Mouse (Mus musculus): ENCODE measurements at regions not wholly inside any gene's neighbourhood (a gene's known extent, or its start where the extent isn't known, plus 50 kb on each side); places are given as distances from the start of the nearest gene placed in this dataset.

DNA sequence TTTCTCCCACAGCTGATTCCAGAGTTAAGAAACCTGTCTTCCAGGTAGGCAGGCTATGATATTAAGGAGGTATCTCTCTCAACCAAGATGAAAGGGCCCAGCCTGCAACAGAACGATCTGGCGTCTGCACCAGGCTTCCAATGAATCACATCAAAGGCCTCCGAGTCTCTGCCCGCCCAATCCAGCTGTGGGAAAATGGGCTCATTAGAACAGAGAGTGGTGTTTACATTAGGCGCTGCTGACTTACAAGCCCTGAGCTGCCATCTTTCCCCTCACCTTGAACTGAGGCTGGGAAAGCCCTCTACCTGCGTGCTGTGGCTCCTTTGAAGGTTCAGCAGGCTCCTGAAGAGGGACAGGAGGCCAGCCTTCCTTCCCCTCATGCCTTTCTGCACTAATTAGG lies 97.5 kb upstream of the 4930535I16Rik start:
- Histone ChIP-seq H3K27me3 (ENCODE audit: insufficient read depth, low read length) (no peaks in the 10 kb centered on the region), H3K4me1 (ENCODE audit: insufficient read depth) (no peaks in the 10 kb centered on the region), H3K4me3 (ENCODE audit: low read depth, low read length) (no peak overlapping the region), H3K9me3 (ENCODE audit: low read length) (no peaks in the 10 kb centered on the region), H3K36me3 (replicated peaks; ENCODE audit: insufficient read depth, low read length) (no peaks in the 10 kb centered on the region), H3K27ac (ENCODE audit: low read depth) (no peak overlapping the region), H3K9ac (replicated peaks) (no peak overlapping the region), H3K4me2 (ENCODE audit: low read depth, low read length) (no peak overlapping the region)
- TF ChIP-seq EP300 (IDR thresholded peaks at IDR 0.05; ENCODE audit: low read depth): no peak
- 56% methylated on average over 6 of the region's 6 CpGs for WGBS (ENCODE audit: insufficient replicate concordance)
- ATAC-seq (no peak), DNase-seq (no peak)

DNA sequence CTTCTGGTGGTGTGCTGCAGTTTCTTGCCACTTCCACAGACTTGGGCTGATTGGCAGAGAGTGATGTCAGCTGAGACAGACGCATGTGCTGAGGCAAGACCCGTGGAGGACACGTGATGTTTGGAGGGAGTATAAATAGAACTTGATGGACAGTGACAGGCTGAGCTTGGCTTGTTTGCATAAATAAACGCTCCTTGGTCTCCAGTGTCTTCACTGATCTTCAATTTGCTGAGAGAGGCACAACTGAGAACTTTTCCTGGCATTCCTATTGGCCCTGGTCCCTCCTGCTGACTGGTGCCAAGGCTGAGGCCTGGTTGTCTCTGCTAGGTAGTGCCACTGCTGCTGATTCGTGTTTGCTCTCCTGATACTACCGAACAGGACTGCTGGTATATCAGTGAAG lies 94.6 kb upstream of the 4930535I16Rik start:
- WGBS (ENCODE audit: insufficient replicate concordance): 42% methylated on average over 6 of the region's 6 CpGs
- no peak for DNase-seq

DNA sequence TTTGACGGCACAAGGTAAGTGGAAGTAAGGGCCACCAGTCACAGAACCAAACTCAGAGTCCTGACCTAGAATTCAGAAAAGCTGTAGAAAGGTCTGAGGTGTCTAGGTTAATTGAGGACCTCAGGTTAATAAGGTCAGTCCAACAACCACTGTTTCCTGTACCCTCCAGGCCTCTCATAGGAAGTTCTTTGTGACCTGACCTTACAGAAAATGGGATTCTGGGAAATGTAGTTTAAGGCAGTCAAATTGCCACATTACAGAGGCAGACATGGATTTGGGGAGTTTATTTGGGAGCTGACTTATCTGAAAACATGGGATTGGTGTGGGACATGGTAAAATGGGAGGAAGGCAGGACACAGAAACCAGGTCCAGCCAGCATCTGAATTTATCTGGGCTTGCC lies 90.9 kb upstream of the 4930535I16Rik start:
- Histone ChIP-seq H3K4me2 (ENCODE audit: low read depth, low read length) (no peak overlapping the region), H3K9ac (replicated peaks) (no peak overlapping the region), H3K9me3 (ENCODE audit: low read length) (no peaks in the 10 kb centered on the region), H3K36me3 (replicated peaks; ENCODE audit: insufficient read depth, low read length) (no peaks in the 10 kb centered on the region), H3K27me3 (ENCODE audit: insufficient read depth, low read length) (no peaks in the 10 kb centered on the region), H3K27ac (ENCODE audit: low read depth) (no peak overlapping the region), H3K4me1 (ENCODE audit: insufficient read depth) (no peaks in the 10 kb centered on the region), H3K4me3 (ENCODE audit: low read depth, low read length) (no peak overlapping the region)
- ATAC-seq: no peak
- 84% methylated on average over 1 of the region's 1 CpGs for WGBS (ENCODE audit: insufficient replicate concordance)
- no peak for DNase-seq
- TF ChIP-seq CTCF (IDR thresholded peaks at IDR 0.05; ENCODE audit: low read depth): no peak
- TF ChIP-seq EP300 (IDR thresholded peaks at IDR 0.05; ENCODE audit: low read depth): no peak

More for the DNA sequence above, 94.6 kb upstream of the 4930535I16Rik start:
- ATAC-seq: no peak
- no peak overlapping the region for H3K4me3 ChIP-seq (ENCODE audit: low read depth, low read length)
- TF ChIP-seq CTCF (IDR thresholded peaks at IDR 0.05; ENCODE audit: low read depth): no peak
- TF ChIP-seq EP300 (IDR thresholded peaks at IDR 0.05; ENCODE audit: low read depth): no peak
- no peaks in the 10 kb centered on the region for H3K9me3 ChIP-seq (ENCODE audit: low read length)
- no peak overlapping the region for H3K4me2 ChIP-seq (ENCODE audit: low read depth, low read length)
- no peaks in the 10 kb centered on the region for H3K4me1 ChIP-seq (ENCODE audit: insufficient read depth)
- no peak overlapping the region for H3K9ac ChIP-seq (replicated peaks)
- no peak overlapping the region for H3K27ac ChIP-seq (ENCODE audit: low read depth)
- H3K27me3 ChIP-seq (ENCODE audit: insufficient read depth, low read length): no peaks in the 10 kb centered on the region
- H3K36me3 ChIP-seq (replicated peaks; ENCODE audit: insufficient read depth, low read length): no peaks in the 10 kb centered on the region

DNA sequence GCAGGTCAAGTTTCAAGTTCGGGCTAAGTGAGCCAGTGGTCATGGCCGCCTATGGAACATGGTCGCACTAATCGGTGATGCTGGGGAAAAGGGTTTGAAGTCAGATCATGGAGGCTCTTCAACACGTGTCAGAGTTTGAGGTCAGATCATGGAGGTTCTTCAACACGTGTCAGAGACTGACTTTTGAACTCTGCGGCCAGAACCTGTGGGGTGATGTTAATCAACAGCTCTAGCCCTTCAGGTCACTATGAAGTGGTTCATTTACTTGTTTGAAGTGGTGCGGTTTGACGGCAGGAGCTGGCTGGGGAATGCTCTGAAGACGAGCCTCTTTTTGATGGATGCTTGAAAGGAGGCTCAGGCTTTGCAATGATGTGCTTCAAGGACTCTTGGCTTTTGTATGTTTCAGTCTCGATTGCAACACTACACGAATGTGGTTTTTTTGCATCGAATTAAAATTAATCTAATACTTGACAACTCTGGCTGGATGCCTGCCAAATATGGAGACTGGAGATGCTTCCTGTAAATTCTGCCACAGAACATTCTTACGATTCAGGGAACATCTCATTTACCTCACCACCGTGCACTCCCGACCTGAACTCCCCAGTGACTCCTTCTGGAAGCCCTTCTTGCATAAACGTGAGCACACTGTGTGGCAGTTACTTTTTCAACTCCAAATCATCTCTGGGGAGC lies 87.9 kb upstream of the 4930535I16Rik start:
- H3K4me1 ChIP-seq (ENCODE audit: insufficient read depth): no peaks in the 10 kb centered on the region
- no peak overlapping the region for H3K4me2 ChIP-seq (ENCODE audit: low read depth, low read length)
- 63% methylated on average over 17 of the region's 17 CpGs for WGBS (ENCODE audit: insufficient replicate concordance)
- no peaks in the 10 kb centered on the region for H3K9me3 ChIP-seq (ENCODE audit: low read length)
- H3K27me3 ChIP-seq (ENCODE audit: insufficient read depth, low read length): no peaks in the 10 kb centered on the region
- H3K27ac ChIP-seq (ENCODE audit: low read depth): no peak overlapping the region
- ATAC-seq (no peak), DNase-seq (no peak)
- H3K36me3 ChIP-seq (replicated peaks; ENCODE audit: insufficient read depth, low read length): no peaks in the 10 kb centered on the region
- H3K4me3 ChIP-seq (ENCODE audit: low read depth, low read length): no peak overlapping the region
- no peak overlapping the region for H3K9ac ChIP-seq (replicated peaks)
- no peak for TF ChIP-seq EP300 (IDR thresholded peaks at IDR 0.05; ENCODE audit: low read depth)
- TF ChIP-seq CTCF (IDR thresholded peaks at IDR 0.05; ENCODE audit: low read depth): no peak

DNA sequence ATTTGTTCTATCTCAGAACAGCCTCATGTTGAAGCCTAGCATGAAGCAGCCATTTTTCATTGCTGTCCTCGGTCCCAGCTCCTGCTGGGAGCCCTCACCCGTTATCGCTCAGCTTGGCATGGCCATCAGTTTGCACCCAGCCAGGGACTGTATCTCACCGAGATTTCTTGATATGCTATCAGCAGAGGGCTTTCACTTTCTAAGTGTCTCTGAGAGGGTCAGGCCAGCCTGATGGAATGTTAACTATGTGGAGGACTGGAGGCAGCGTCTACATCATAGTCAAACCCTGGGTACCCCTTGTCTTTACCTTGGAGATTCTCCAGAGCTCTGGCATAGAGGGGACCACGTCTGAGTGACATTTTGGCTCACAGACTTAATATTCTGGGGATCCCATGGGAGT lies 84.9 kb upstream of the 4930535I16Rik start:
- Histone ChIP-seq H3K9ac (replicated peaks) (no peak overlapping the region), H3K9me3 (ENCODE audit: low read length) (no peaks in the 10 kb centered on the region), H3K27ac (ENCODE audit: low read depth) (no peak overlapping the region), H3K4me2 (ENCODE audit: low read depth, low read length) (no peak overlapping the region), H3K4me1 (ENCODE audit: insufficient read depth) (no peaks in the 10 kb centered on the region), H3K4me3 (ENCODE audit: low read depth, low read length) (no peak overlapping the region), H3K27me3 (ENCODE audit: insufficient read depth, low read length) (no peaks in the 10 kb centered on the region), H3K36me3 (replicated peaks; ENCODE audit: insufficient read depth, low read length) (no peaks in the 10 kb centered on the region)
- no peak for ATAC-seq
- no peak for DNase-seq
- 51% methylated on average over 6 of the region's 6 CpGs for WGBS (ENCODE audit: insufficient replicate concordance)
- TF ChIP-seq CTCF (IDR thresholded peaks at IDR 0.05; ENCODE audit: low read depth) (no peak), EP300 (IDR thresholded peaks at IDR 0.05; ENCODE audit: low read depth) (no peak)

DNA sequence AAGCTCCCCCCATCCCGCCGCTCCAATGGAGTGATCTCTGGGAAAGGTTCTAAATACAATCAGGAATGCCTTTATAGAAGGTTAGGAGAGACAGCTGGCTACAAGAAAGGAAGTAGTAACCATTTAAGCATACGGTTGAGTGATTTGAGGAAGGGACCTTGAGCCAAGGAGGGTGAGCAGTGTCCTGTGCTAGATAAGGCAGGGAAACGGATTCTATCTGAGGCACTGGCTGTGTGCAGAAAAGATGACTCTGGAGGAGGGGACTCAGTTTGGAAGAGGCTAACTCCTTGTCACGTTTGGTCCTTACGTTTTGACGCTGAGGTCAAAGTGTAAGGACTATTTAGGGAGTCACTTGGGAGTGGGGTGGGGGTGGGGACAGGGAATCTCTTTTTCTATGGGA lies 84.3 kb upstream of the 4930535I16Rik start:
- no peak overlapping the region for H3K27ac ChIP-seq (ENCODE audit: low read depth)
- WGBS (ENCODE audit: insufficient replicate concordance): 58% methylated on average over 7 of the region's 7 CpGs
- H3K36me3 ChIP-seq (replicated peaks; ENCODE audit: insufficient read depth, low read length): no peaks in the 10 kb centered on the region
- no peaks in the 10 kb centered on the region for H3K4me1 ChIP-seq (ENCODE audit: insufficient read depth)
- DNase-seq (no peak), ATAC-seq (no peak)
- H3K4me2 ChIP-seq (ENCODE audit: low read depth, low read length): no peak overlapping the region
- TF ChIP-seq EP300 (IDR thresholded peaks at IDR 0.05; ENCODE audit: low read depth) (no peak), CTCF (IDR thresholded peaks at IDR 0.05; ENCODE audit: low read depth) (no peak)
- no peaks in the 10 kb centered on the region for H3K9me3 ChIP-seq (ENCODE audit: low read length)
- H3K27me3 ChIP-seq (ENCODE audit: insufficient read depth, low read length): no peaks in the 10 kb centered on the region
- no peak overlapping the region for H3K4me3 ChIP-seq (ENCODE audit: low read depth, low read length)
- no peak overlapping the region for H3K9ac ChIP-seq (replicated peaks)

Data from liver, postnatal 0 days (tissue).